Mouse (Mus musculus): ENCODE results near the gene Depdc5. TPM values are rescaled to one million over a fixed set of nuclear protein-coding genes. Genes with fewer than 3 reads are reported as not detected.

Gene Depdc5
- total RNA-seq, 2 experiments from 2014 or later, result 24.6 to 25.1 TPM

- intact Hi-C loops (cut with DNase I), result no loop called here
- DNase-seq, result no peak
Measured at GRCm38 (mm10) chr5:32995756-32996155, 132.3 kb downstream of the Depdc5 start.

- no peak for DNase-seq
- intact Hi-C loops (cut with DNase I), result no loop called here
Measured at GRCm38 (mm10) chr5:32996560-32996959, 133.1 kb downstream of the Depdc5 start.

- DNase-seq, result peak in 1 of 2 experiments; percentile 19
- intact Hi-C loops (cut with DNase I), result no loop called here
Measured at GRCm38 (mm10) chr5:32997686-32998085, 134.2 kb downstream of the Depdc5 start.

- intact Hi-C loops (cut with DNase I), result no loop called here
- DNase-seq, result no peak
Measured at GRCm38 (mm10) chr5:32998783-32999182, 135.3 kb downstream of the Depdc5 start.

GRCm38 (mm10) chr5:33001111-33001510, 137.6 kb downstream of the Depdc5 start:
- DNase-seq, result no peak
- intact Hi-C loops (cut with DNase I), result no loop called here

GRCm38 (mm10) chr5:33002781-33003180, 139.3 kb downstream of the Depdc5 start:
- intact Hi-C loops (cut with DNase I), result no loop called here
- no peak for DNase-seq

- DNase-seq, result no peak
- intact Hi-C loops (cut with DNase I), result no loop called here
Measured at GRCm38 (mm10) chr5:33003500-33003899, 140.0 kb downstream of the Depdc5 start.

- DNase-seq, result no peak
- intact Hi-C loops (cut with DNase I), result no loop called here
Measured at GRCm38 (mm10) chr5:33004110-33004509, 140.6 kb downstream of the Depdc5 start.

GRCm38 (mm10) chr5:33005442-33006145, 142.1 kb downstream of the Depdc5 start:
- no peak for DNase-seq
- intact Hi-C loops (cut with DNase I), result no loop called here

GRCm38 (mm10) chr5:33006670-33007069, 143.2 kb downstream of the Depdc5 start:
- intact Hi-C loops (cut with DNase I), result no loop called here
- no peak for DNase-seq

GRCm38 (mm10) chr5:33007371-33007770, 143.9 kb downstream of the Depdc5 start:
- intact Hi-C loops (cut with DNase I), result no loop called here
- DNase-seq, result no peak

- DNase-seq, result no peak
- intact Hi-C loops (cut with DNase I), result no loop called here
Measured at GRCm38 (mm10) chr5:33009301-33009700, 145.8 kb downstream of the Depdc5 start.

- intact Hi-C loops (cut with DNase I), result no loop called here
- no peak for DNase-seq
Measured at GRCm38 (mm10) chr5:33009818-33010812, 146.6 kb downstream of the Depdc5 start.

- intact Hi-C loops (cut with DNase I), result no loop called here
- no peak for DNase-seq
Measured at GRCm38 (mm10) chr5:33011132-33012106, 147.9 kb downstream of the Depdc5 start.

GRCm38 (mm10) chr5:33014096-33014495, 150.6 kb downstream of the Depdc5 start:
- intact Hi-C loops (cut with DNase I), result loop anchor here (2.0 kb wide), 1 partner anchor 21 kb away; no protein-coding TSS in a partner anchor
- DNase-seq, result no peak

- intact Hi-C loops (cut with DNase I), result loop anchor here (2.0 kb wide), 1 partner anchor 23 kb away; no protein-coding TSS in a partner anchor
- DNase-seq, result no peak
Measured at GRCm38 (mm10) chr5:33015579-33015978, 152.1 kb downstream of the Depdc5 start.

- no peak for DNase-seq
- intact Hi-C loops (cut with DNase I), result no loop called here
Measured at GRCm38 (mm10) chr5:33018189-33018560, 154.7 kb downstream of the Depdc5 start.

GRCm38 (mm10) chr5:33018561-33019425, 155.3 kb downstream of the Depdc5 start, which contains the start of gene Ywhah:
TSS of gene Ywhah (plus strand) at chr5:33018816.
- peak; percentile 95 to 97 for DNase-seq
- intact Hi-C loops (cut with DNase I), result no loop called here

- intact Hi-C loops (cut with DNase I), result no loop called here
- DNase-seq, result no peak
Measured at GRCm38 (mm10) chr5:33019426-33019821, 155.9 kb downstream of the Depdc5 start.

Data from heart, postnatal 36 days (tissue).